Mouse (Mus musculus) monocyte, adult 2 months (primary cell): ENCODE data around the gene Slc5a8.

Source experiments
- DNase-seq, 2 experiments: peaks; one replicate each; pipeline ENCODE4 v3.0.0; 2022; ENCODE audit warnings: low spot score in 2 of 2, low read depth in 1 of 2

The Slc5a8 gene

DNA sequence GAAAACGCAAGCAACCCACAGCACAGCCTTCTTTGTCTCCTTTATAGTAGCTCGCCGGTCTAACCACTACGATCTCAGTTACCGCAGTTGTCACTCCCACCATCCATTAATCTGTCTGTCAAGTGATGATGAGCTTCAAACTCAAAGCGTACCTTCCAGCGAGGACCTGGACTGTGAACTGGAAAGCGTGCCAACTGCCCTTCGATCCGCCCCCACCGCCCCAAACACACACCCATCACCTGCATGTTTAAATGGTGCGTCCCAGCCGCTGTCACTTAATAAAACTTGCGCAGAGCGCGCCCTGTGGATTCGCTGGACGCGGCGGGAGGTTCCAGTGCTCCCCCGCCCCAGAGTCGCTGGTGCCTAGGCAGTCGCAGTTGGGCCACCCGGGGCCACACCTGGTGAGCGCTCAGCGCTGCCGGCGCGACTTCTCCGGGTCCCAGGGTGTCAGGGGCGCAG lies at the start of gene Slc5a8:
TSS of gene Slc5a8 (plus strand) at position 361 of the 459 bp plus-strand sequence.
- DNase-seq: no peak

DNA sequence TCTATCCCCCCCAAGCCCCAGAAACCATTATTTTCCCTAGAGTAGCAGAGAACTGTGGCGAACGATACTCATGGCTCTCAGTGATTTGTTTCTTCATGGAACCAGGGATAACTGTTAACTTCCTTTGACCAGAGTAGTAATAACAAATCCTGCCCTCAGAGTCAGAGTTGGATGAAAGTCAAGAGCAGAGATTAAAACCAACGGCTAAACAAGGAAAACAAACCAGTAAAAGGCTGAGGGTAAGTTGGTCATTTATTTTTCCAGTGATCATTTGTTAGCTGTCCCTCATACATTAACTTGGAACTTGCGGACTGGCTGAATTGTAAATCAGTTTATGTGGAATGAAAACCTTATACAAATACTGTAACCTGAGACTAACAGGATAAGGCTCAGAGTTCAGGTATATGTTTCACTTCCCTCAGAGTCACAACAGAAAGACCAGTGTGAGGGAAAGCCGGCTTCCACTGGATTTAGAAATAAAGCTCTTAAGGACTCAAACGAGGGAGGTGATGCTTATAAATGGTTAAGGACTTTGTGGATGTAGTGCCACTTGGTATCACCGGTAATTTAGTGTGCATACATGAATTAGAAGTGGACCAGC lies 36.8 kb upstream of the Slc5a8 start:
- no peak for DNase-seq

DNA sequence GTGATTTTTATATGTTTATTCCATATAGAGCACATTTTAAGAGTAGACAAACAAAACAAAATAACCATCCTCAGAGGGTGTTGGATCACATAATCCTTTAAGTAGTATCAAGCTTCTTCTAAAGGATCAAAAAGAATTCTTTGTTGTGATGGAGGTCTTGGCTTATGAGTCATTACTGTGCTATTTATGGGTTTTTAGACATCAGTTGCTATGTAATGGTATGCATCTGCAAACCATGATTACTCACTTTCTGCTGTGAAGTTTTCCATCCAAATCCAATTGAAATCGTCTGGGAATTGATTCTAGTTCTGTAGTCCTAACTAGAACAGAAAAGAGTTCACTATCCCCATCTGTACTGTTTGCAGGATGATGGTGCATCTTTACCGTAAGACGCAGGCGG lies 35.8 kb upstream of the Slc5a8 start:
- DNase-seq: no peak

DNA sequence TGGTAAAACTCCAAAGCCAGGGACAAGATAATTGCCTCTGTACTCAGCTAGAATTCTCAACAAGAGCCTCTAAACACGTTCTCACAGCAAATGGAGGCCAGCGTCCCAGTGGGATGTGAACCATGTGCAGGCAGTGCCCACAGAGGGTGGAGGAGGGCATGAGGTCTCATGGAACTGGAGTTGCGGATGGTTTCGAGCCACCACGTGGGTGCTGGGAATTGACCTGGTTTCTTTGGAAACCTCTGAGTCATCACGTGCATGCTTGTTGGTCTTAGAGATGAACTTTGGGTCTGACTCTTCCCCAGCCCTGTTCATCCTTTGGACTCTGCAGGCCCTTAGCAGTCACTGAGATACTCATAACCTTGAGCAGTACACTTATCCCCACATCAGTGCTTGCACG lies 32.5 kb upstream of the Slc5a8 start:
- no peak for DNase-seq

DNA sequence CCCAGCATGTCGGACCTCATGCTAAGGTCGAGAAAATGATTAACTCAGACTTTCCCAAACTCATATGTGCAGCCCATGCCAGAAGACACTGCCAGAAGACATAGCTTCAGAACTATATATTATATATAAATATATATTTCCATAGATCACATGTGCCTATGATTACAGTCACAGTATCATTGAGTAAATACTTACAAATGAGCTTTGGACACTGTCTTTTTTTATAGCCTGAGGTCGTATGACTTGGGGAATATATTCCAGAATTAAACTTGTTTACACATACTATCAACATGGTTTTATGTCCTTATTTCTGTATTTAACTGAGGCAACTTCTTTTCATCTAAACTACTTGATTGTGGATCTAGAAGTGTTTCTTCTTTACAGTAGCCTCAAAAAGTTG lies 24.9 kb upstream of the Slc5a8 start:
- DNase-seq: no peak

DNA sequence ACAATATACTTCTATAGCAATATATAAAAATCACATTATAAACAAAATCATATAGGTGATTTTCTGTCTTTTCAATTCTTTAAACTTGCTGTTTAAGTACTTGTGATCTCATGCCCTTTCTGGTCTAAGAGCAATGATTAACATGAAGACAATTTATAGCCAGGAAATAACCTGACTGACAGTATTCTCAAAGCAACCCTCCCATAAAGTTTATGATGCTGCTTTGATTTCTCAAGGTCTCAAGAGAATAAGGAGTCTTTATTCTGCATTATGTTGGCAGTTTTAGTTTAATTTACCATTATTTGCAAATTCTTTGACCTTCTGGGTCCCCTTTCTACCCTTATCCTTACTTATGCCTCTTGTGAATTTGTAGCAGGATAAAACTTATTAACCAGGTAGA lies 24.4 kb upstream of the Slc5a8 start:
- DNase-seq: no peak

DNA sequence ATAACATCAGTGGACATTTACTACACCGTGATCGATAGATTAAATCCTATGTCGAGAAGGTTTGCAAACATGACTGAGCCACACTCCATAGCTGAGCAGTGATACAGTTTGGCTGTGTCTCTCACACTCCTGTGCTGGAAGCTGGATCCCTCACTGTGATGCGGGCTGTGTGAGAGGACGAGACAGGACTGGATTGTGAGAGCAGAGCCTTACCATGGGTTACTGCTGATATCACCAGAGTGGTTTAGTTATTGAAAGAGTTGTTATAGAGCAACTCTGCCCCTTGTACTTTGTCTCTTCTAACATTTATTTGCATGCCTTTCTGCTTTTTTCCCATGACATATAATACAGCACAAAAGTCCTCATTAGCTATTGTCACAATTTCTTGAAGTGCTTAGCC lies 23.5 kb upstream of the Slc5a8 start:
- no peak for DNase-seq

DNA sequence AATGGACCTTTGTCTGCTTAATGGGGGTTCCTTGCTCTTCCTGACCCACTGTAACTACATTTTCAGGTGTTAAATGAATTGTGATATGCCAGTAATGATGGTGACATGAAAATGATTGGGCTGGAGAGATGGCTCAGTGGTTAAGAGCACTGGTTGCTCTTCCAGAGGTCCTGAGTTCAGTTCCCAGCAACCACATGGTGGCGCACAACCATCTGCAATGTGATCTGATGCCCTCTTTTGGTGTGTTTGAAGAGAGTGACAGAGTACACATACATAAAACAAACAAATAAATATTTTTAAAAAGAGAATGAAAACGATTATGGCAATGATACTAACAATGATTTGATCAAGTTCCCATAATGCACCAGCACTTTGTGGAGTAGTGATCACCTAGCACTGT lies 19.8 kb upstream of the Slc5a8 start:
- no peak for DNase-seq

DNA sequence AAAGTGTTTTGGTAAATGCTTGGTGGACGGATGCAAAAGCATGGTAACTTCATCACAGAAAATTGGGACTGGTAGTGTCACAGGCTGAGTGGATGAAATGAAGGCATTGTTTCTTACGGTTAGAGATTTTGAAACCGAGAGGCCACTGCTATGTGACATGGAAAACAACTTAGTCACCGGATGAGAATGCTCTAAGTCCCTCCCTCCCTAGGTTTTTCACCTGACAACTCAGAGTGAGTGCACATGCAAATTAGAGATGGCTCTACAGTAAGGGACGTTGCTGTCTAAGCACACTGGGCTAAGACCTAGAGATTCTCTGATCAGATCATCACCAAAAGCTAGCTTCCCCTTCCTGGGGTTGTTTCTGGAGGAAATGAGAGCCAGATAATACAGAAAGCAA lies 10.9 kb upstream of the Slc5a8 start:
- no peak for DNase-seq

DNA sequence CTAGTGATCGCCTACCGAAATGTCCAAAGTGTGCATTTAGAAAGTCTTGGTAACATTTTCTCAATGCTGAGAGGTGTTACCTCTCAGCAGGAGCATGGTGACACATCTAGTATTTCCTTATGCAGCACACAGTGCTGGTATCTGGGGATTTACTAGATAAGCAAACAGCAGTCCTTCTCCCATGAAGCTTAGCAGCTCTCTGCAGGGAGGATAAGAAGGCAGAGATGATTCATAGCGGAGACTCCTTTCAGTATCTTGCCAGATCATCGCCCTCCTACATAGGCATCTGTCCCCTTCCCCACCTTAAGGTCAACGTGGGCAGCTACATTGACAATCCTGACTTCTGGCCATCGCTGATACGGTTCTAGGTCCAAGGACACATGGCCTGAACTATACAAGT lies 8.4 kb upstream of the Slc5a8 start:
- no peak for DNase-seq

DNA sequence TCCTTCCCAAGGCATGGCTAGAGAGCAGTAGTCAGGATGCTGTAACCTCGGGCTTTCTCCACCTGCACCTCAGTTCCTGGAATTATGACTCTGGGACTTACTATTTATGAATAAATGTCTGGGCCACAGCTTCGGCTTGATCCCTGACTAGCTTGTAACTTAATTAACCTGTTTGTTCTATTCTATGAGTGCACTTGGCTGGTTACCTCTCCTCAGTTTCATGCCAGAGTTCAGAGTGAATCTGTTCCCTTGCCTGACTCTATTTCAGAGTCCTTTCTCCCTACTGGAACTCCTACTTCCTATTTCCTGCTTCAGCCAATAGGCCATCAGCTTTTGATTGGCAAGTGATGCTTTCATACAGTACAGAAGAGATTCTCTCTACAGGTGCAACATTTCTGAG lies 2.1 kb upstream of the Slc5a8 start:
- no peak for DNase-seq

DNA sequence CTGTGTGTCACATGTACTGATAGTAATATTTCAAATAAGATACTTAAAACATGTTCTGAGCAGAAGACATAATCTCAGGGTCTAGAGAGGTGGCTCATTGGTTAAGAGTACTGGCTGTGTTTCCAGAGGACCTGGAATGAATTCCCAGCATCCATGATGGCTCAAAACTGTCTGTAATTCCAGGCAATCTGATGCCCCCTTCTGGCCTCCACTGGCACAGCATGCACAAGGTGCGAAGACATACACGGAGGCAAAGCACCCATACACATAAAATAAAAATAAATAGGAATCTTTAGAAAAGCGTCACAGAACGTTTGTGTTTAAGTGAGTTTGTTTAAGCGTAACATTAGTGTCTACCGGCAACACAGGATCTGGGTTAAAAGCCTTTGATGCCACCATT lies 956 bp upstream of the Slc5a8 start:
- no peak for DNase-seq

DNA sequence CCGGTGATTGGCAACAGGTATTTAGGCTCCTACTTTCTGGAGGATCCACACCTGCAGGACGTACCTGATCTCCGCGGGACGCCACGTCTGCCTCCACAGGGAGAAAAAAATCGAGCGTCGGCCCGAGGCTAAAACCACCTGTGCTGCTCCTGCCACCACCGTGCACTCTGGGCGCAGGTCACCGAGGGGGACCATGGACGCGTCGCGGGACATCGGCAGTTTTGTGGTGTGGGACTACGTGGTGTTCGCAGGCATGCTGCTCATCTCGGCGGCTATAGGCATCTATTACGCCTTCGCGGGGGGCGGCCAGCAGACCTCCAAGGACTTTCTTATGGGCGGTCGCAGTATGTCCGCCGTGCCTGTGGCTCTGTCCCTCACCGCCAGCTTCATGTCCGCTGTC lies 322 bp downstream of the Slc5a8 start:
- DNase-seq: no peak

DNA sequence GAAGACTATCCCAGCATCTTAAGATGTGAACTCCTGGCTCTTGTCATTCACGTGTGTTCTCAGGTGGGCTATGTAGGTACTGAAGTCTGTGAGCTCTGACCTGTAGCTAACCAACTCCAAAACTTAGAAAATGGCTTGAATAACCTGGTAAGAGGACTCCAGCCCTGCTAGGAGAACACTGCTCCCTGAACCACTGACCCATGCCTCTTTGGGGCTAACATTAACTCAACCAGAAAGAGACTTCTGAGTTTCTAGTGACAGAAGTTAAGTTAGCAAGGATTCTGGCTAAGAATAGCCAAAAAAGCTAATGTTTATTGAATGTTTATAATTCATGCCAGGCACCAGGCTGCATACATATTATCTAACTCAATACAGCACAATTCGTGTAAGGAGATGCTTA lies 2.6 kb downstream of the Slc5a8 start:
- DNase-seq: no peak

DNA sequence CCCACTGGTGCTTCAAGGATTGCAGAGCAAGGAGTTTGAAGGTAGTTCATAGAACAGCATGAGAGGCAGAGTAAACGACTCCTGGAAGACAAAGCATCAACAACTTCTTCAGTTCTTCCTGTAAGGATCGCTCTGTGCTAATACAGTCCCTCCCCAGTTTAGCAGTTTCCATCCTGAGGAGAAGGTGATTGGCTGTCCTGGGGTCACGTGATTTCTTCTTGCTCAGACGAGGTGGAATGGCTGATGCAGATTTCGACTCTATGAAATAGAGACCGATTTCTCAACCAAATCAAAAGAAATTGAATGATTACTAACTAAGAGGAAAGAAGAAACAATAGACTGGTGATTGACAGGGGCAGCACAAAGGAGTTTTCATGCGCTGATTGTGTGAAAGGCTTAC lies 5.6 kb downstream of the Slc5a8 start:
- no peak for DNase-seq

DNA sequence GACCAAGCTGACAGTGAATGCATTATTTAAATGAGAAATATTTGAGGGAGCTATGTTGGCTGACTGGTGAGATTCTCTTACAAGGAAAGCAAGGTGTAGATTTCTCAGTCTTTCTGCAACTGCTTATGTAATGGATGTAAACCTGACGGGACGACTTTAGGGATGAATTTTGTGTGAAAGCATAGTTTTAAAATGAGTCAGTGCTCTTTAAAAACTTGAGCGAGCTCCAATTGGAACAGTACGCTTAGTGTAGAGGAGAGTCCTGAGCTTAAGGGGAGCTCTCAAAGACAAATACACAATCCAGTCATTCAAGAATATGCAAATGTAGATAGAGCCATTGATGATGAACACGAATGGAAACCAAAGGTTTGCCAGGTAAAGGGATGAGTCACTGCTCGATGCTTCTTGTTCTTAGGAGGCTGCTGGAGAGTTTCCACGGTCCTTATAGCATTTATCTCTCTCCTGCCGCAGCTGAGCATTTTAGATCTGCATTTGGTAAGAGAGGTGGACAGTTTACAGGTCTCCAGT lies 6.8 kb downstream of the Slc5a8 start:
- no peak for DNase-seq

DNA sequence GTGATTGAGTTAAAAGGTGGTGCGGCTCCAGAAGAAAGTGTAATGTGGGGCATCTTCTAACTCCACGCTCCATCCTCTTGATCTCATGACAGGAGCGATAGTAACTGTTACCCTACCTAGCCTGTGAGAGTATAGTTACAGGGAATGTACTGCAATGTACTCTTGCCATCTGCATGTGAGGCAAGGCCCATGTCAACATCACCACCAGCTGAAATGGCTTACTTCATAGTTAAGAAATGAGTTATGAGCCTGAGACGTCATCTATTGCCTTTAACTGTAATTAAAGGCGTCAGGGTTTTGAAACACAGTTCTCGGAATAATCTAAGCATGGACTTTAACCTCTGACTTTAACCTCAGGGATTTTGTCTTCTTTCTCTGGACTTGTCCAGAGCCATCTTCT lies 11.2 kb downstream of the Slc5a8 start:
- DNase-seq: no peak

DNA sequence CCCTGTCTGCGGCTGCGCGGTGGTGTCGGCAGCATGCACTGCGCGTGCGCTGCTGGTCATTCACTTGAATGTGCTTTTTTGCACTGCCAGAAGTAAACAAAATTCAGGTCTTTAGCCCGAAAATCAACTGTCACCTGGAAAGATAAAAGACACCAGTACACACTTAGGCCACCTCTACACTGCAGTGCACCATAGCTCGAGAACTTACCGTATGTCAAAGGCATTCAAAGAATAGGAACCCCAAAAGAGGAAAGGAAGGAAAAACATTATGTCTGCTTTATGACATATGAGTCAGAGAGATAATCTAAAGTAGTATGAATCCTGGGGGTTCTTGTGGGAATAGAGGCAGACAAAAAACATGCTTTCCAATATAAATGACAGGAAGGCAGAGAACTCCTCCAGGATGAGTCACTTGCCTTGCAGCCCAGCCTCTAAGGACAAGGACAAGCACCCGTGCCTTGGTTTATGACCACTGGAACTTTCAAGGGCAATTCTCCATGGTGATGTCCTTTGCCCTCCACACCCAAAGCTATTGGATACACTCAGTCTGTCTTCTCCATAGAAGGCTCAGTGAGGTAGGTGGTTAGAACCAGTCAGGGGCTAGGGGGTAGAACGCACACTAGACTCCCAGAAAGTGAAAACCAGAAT lies 64.0 kb downstream of the Slc5a8 start:
- no peak for DNase-seq

DNA sequence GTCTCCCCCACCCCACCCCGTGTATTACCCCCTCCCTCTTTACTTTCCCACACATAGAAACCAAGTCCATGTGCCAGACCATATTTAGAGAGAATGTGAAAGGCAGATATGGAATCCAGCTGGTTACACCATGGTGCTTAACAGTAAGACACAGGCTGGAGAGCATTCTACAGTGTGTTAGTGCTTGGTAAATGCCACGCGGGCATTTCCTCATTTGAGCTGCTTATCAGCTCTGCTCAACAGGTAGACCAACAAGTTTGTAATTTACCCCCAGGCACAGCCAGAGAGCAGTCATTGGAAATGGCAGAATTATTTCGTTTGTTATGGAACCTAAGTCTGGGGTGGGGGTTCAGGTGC lies 64.5 kb downstream of the Slc5a8 start:
- no peak for DNase-seq

DNA sequence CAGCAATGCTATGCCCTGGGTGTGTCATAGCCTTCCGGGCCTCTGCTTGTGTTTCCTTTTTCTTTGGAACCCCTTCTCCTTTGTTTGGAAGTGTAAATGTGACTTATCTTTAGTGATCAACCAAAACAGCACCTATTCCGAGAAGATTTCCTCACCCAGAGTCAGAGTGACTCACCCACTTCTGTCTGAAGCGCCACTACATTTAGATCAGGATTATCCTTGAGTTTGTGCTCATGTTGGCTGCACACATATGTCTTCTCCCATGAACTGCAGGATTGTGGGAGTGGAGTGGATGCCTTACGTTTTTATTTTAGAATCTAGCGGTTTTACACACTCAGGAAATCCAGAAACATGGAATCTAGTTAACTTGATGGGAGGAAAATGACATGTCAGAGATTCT lies 75.0 kb downstream of the Slc5a8 start:
- no peak for DNase-seq

DNA sequence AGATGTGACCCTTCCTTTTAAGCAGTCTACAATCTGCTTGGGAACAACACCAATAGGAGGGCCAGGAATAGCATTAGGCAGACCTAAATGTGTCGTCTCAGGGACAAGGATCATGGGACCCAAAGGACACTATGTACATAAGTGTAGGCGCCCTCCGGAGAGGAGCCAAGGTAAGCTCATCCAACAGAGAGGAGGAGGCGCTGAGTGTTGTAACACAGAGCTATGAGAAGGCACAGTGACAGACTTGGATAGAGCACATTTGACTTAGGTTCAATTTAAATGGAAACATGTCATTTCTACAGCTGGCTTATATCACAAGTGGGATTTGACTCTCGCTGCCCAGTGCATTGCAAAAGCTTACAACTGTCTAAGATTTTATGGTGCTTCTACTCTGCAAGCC lies 82.8 kb downstream of the Slc5a8 start:
- DNase-seq: no peak

DNA sequence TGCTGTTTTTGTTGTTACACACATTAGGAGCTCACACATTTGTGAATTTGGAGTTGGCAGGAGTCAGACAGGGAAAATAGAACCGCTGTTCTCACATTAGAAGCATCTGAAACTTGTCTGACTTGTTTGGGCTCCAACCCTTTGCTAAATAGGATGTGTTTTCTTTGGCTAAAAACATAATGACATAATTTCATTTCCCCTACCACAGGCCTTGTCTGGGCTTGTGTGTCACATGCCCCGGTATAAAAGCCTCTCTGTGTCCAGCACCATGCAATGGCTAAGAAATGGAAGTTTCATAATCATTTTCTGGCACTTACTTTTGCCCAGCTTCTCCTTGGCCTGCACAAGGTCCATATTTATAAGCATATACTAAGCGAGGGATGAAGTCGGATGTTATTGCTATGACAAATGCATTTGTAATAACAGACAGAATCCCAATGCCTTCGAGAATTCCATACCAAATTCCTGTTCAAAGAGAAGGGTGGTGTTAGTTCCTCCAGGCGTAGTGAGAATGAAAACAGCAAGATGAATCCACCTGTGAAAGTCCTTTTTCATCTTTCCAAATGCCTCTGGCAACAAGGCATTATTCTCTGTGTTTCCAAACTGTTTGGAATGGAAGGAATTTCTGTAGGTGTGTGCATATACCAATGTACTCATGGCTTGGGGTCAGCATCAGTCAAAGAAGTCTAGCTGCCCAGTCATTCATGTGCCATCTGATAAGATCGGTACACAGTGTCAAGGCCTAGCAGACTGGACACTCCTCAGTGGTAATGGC lies 85.3 kb downstream of the Slc5a8 start:
- DNase-seq: no peak
